Mouse (Mus musculus) kidney, embryonic 14.5 days (tissue): ENCODE results near the gene 4930523C07Rik. TPM values are rescaled to one million over a fixed set of nuclear protein-coding genes. Genes with fewer than 3 reads are reported as not detected.

Source experiments
- ATAC-seq: fragments of 200-750 bp; cut with Nextera tagmentation; 2 replicates; pipeline ENCODE4 v1.8.0; 2017; ENCODE audit warnings: moderate number of reproducible peaks, mild to moderate bottlenecking, moderate TSS enrichment, moderate library complexity; ENCODE audit not compliant: low FRiP score, low TSS enrichment
- H3K27ac ChIP-seq: fragments of 300-500 bp; sonication (generic); 2 replicates; pipeline ENCODE4 v1.5.1; 2014; ENCODE audit warnings: low read depth, mild to moderate bottlenecking, low read length, moderate library complexity, mixed read lengths
- H3K27me3 ChIP-seq: fragments of 300-500 bp; sonication (generic); 2 replicates; pipeline ENCODE4 v1.6.1; 2014; ENCODE audit warnings: mild to moderate bottlenecking, low read length; ENCODE audit not compliant: control insufficient read depth, insufficient read depth
- H3K36me3 ChIP-seq: fragments of 300-500 bp; sonication (generic); 2 replicates; pipeline ENCODE4 v1.6.1; 2014; ENCODE audit warnings: low read length, mixed read lengths; ENCODE audit not compliant: control insufficient read depth, insufficient read depth
- H3K4me1 ChIP-seq: fragments of 300-500 bp; sonication (generic); 2 replicates; pipeline ENCODE4 v1.6.1; 2014; ENCODE audit warnings: low read length, mixed read lengths; ENCODE audit not compliant: control insufficient read depth, insufficient read depth
- H3K4me2 ChIP-seq: fragments of 300-500 bp; sonication (generic); replicated peaks from 2 replicates; pipeline ENCODE4 v1.6.1; 2014; ENCODE audit warnings: low read depth, mild to moderate bottlenecking, low read length
- H3K4me3 ChIP-seq: fragments of 300-500 bp; sonication (generic); 2 replicates; pipeline ENCODE4 v1.5.1; 2014; ENCODE audit warnings: mild to moderate bottlenecking, low read length
- H3K9ac ChIP-seq: fragments of 300-500 bp; sonication (generic); 2 replicates; pipeline ENCODE4 v1.6.1; 2014; ENCODE audit warnings: low read depth, mild to moderate bottlenecking, low read length, moderate library complexity
- H3K9me3 ChIP-seq: fragments of 300-500 bp; sonication (generic); 2 replicates; pipeline ENCODE4 v1.6.1; 2016; ENCODE audit warnings: low read length; ENCODE audit not compliant: control insufficient read depth
- WGBS: fragments of 180-500 bp; shearing (Covaris S2); extraction: QIAGEN DNeasy Blood & Tissue Kit; methylation state at CpG from one replicate; pipeline ENCODE4 v1.1.7; 2014; 5-methylcytosine and 5-hydroxymethylcytosine counted together
- polyA plus RNA-seq: library from polyadenylated mRNA; unstranded; fragments of >200 nt; fragmentation: Nextera tagmentation; extraction: Ambion mirVana; gene quantifications from 2 replicates; pipeline ENCODE4 v1.2.1, GENCODE M21; 2014

The 4930523C07Rik gene
- polyA plus RNA-seq, 1 experiment from 2014 or later = 28.5 TPM

GRCm38 (mm10) chr1:160025146-160025894 lies 18.9 kb upstream of the 4930523C07Rik start:
- ATAC-seq = no peak
- 72% methylated on average over 11 of the region's 11 CpGs for WGBS
- Histone ChIP-seq H3K27me3 (no peaks in the 10 kb centered on the region), H3K4me3 (no peak overlapping the region), H3K4me2 (no peak overlapping the region), H3K9me3 (no peaks in the 10 kb centered on the region), H3K27ac (no peak overlapping the region), H3K36me3 (no peaks in the 10 kb centered on the region), H3K4me1 (no peaks in the 10 kb centered on the region), H3K9ac (no peak overlapping the region)

GRCm38 (mm10) chr1:160025895-160026255 lies 18.3 kb upstream of the 4930523C07Rik start:
- 88% methylated on average over 5 of the region's 5 CpGs for WGBS
- Histone ChIP-seq H3K27me3 (no peaks in the 10 kb centered on the region), H3K4me3 (no peak overlapping the region), H3K9ac (no peak overlapping the region), H3K4me1 (no peaks in the 10 kb centered on the region), H3K27ac (no peak overlapping the region), H3K4me2 (no peak overlapping the region), H3K9me3 (no peaks in the 10 kb centered on the region), H3K36me3 (no peaks in the 10 kb centered on the region)
- no peak for ATAC-seq

- 68% methylated on average over 4 of the region's 4 CpGs for WGBS
- ATAC-seq = no peak
Measured at GRCm38 (mm10) chr1:160027939-160028338, 16.2 kb upstream of the 4930523C07Rik start.

GRCm38 (mm10) chr1:160033948-160034598 lies 10.1 kb upstream of the 4930523C07Rik start:
- Histone ChIP-seq H3K4me2 (no peak overlapping the region), H3K36me3 (no peaks in the 10 kb centered on the region), H3K27me3 (no peaks in the 10 kb centered on the region), H3K4me1 (peaks cover 4% of the 10 kb centered on the region; the same call in 1 of the 2 replicates), H3K27ac (no peak overlapping the region), H3K9me3 (no peaks in the 10 kb centered on the region), H3K9ac (no peak overlapping the region), H3K4me3 (no peak overlapping the region)
- WGBS = 78% methylated on average over 4 of the region's 4 CpGs
- no peak for ATAC-seq

More at GRCm38 (mm10) chr1:160027939-160028338, 16.2 kb upstream of the 4930523C07Rik start:
- Histone ChIP-seq H3K4me2 (no peak overlapping the region), H3K4me1 (no peaks in the 10 kb centered on the region), H3K9me3 (no peaks in the 10 kb centered on the region), H3K27ac (no peak overlapping the region), H3K4me3 (no peak overlapping the region), H3K9ac (no peak overlapping the region), H3K27me3 (no peaks in the 10 kb centered on the region), H3K36me3 (no peaks in the 10 kb centered on the region)

GRCm38 (mm10) chr1:160035561-160035960 lies 8.6 kb upstream of the 4930523C07Rik start:
- Histone ChIP-seq H3K4me1 (peaks cover 4% of the 10 kb centered on the region; the same call in 1 of the 2 replicates), H3K4me3 (no peak overlapping the region), H3K27me3 (no peaks in the 10 kb centered on the region), H3K27ac (no peak overlapping the region), H3K36me3 (no peaks in the 10 kb centered on the region), H3K4me2 (no peak overlapping the region), H3K9me3 (no peaks in the 10 kb centered on the region), H3K9ac (no peak overlapping the region)
- ATAC-seq = no peak
- WGBS = 41% methylated on average over 3 of the region's 3 CpGs

GRCm38 (mm10) chr1:160036996-160037521 lies 7.1 kb upstream of the 4930523C07Rik start:
- Histone ChIP-seq H3K4me3 (no peak overlapping the region), H3K27ac (no peak overlapping the region), H3K4me2 (no peak overlapping the region), H3K9me3 (no peaks in the 10 kb centered on the region), H3K27me3 (no peaks in the 10 kb centered on the region), H3K4me1 (peaks cover 4% of the 10 kb centered on the region; the same call in 1 of the 2 replicates), H3K9ac (no peak overlapping the region), H3K36me3 (no peaks in the 10 kb centered on the region)
- ATAC-seq = no peak
- 75% methylated on average over 5 of the region's 5 CpGs for WGBS

GRCm38 (mm10) chr1:160039951-160040645 lies 4.1 kb upstream of the 4930523C07Rik start:
- no peak for ATAC-seq
- Histone ChIP-seq H3K27me3 (no peaks in the 10 kb centered on the region), H3K27ac (no peak overlapping the region), H3K9ac (no peak overlapping the region), H3K36me3 (no peaks in the 10 kb centered on the region), H3K9me3 (no peaks in the 10 kb centered on the region), H3K4me3 (no peak overlapping the region), H3K4me2 (no peak overlapping the region), H3K4me1 (peaks cover 7% of the 10 kb centered on the region; the same call in 1 of the 2 replicates)
- 63% methylated on average over 7 of the region's 7 CpGs for WGBS

GRCm38 (mm10) chr1:160041264-160041775 lies 2.9 kb upstream of the 4930523C07Rik start:
- Histone ChIP-seq H3K27ac (no peak overlapping the region), H3K4me2 (no peak overlapping the region), H3K4me1 (peaks cover 7% of the 10 kb centered on the region; the same call in 1 of the 2 replicates), H3K9ac (no peak overlapping the region), H3K9me3 (no peaks in the 10 kb centered on the region), H3K36me3 (no peaks in the 10 kb centered on the region), H3K4me3 (no peak overlapping the region), H3K27me3 (no peaks in the 10 kb centered on the region)
- no peak for ATAC-seq
- WGBS = 86% methylated on average over 7 of the region's 7 CpGs
